Mouse (Mus musculus) thymus, postnatal 4 days (tissue): ENCODE measurements at regions not wholly inside any gene's neighbourhood (a gene's known extent, or its start where the extent isn't known, plus 50 kb on each side); places are given as distances from the start of the nearest gene placed in this dataset.
A peak's percentile ranks its signal among the peaks of the same experiment; 100 is the strongest.

Experiments
- DNase-seq: peaks from one replicate; pipeline ENCODE4 v3.0.0; 2021

DNA sequence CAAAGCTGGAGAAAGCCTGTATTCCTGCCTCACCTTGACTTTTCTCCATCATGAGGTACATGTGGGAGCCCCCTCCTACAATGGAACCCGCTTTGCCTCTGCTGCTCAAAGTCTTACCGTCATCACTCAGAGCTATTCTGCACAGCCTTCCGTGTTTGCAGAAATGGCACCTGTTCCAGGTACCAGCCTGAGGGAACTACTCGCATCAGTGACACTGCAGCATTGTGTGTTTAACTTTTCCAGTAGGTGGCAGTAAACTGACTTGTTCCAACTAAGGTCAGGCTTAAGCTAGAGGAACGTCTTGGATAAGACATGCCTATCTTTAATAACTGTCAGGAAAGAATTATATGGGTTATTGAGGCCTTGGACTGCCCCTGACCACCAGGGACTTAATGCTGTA lies 71.4 kb downstream of the Fam173b start:
- no peak for DNase-seq

DNA sequence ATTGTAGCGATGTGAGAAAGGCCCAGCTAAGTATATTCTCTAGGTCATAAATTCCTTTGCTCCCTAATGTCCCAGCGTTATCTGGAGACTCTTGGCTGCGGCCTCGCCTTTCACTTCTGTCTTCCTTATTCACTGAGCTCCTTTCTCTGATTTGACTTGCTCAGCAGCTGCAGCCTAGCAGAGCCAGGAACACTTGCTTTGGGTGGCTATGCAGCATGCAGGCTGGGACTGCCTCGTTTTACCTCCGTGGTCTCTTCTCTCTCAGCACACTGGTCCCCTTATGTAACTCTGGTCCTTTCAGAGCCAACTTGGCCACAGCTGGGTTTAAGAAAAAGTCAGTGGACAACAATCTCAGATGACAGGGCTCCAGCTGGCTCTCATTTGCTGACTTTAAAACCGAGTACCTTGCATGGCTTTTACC lies 75.1 kb downstream of the Fam173b start:
- no peak for DNase-seq

GRCm38 (mm10) chr15:31693109-31693508 lies 91.5 kb downstream of the Fam173b start:
- no peak for DNase-seq

GRCm38 (mm10) chr15:31694877-31695671 lies 93.4 kb downstream of the Fam173b start:
- DNase-seq: no peak

- DNase-seq: no peak
Observed at GRCm38 (mm10) chr15:31703400-31703799, 101.7 kb downstream of the Fam173b start.

- no peak for DNase-seq
Observed at GRCm38 (mm10) chr15:31707416-31707815, 105.8 kb downstream of the Fam173b start.

DNA sequence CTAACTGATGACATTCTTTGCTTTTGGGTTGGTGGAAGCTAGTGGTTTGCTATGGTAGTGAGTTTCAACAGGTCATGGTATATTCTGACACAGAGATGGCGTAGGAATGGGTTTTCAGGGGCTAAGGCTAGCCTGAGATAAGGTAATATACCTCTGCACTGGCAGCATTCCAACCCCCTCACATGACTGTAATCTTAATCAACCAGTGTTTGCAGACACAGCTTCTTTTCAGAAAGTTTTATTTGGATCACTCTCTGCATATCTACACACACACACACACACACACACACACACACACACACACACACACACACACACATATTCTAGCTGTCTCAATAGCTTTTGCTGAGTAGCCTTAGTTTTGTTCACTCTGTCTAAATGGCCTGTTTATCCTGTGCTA lies 119.4 kb downstream of the Fam173b start:
- DNase-seq: no peak

DNA sequence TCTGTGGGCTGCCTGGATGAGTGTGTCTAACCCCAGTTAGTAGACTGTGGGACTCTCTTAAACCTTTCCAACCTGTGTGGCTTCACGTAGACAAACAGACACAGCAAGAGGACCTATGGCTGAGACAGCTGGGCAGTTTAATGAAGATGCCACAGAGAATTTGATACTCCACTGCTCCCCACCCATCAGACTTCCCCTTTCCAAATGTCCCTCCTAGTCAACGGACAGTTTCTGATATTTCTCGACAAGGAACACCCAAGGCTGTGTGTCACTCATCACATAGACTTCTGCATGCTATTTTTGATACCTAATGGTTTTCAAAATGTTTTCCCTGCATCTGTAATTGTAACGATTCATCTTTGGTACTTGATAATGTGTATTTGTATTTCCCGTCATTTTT lies 120.8 kb downstream of the Fam173b start:
- no peak for DNase-seq

GRCm38 (mm10) chr15:31724252-31724651 lies 122.6 kb downstream of the Fam173b start:
- DNase-seq: no peak

DNA sequence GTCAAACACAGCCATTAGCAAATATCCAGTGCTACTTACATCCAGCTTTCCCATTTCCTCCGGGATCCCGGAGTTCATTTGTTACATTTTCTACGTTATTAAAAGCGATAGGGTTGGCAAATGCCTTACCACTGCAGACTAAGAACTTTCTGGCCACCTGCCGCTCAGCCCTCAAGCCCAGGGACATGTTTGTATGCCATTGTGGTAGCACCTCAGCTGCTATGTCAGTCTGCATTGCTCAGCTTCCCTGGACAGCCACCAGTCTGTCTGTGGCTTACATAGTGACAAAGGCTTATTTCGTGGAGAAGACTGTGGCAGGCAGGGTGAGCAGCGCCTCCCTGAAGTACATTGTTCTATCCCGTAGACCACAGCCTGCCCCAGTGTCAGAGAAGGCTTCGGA lies 127.5 kb downstream of the Fam173b start:
- no peak for DNase-seq

DNA sequence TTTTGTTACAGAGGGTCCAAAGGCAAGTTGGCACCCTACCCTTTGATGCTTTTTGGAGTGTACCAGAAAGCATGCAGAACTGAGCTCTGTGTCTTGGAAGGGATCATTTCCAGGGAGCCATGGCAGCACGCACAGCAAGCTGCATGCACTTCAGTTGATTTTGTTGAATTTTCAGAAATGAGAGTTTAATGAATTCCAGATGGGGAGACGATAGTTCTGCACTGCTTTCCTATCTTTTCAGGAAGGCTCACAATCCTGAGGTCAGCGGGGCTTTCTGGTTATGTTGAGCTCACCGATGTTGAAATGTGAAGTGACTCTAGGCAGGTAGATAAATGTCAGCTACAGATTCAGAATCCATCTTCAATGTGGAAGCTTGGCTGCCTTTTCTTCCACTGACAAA lies 140.0 kb downstream of the Fam173b start:
- DNase-seq: no peak

GRCm38 (mm10) chr15:31744570-31744969 lies 142.9 kb downstream of the Fam173b start:
- DNase-seq: no peak

DNA sequence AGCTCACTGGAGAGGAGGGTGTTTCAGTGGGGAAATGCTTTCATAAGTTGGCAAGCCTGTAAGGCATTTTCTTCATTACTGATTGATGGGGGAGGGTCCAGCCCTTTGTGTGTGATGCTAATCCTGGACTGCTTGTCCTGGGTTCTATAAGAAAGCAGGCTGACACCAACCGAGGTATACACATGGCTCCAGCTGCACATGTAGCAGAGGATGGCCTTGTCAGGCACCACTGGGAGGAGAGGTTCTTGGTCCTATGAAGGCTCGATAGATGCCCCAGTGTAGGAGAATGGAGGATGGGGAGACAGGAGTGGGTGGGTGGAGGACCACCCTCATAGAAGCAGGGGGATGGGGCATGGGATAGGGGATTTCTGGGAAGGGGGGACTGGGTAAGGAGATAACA lies 151.0 kb downstream of the Fam173b start:
- DNase-seq: no peak

GRCm38 (mm10) chr15:31753578-31754281 lies 152.1 kb downstream of the Fam173b start:
- no peak for DNase-seq

DNA sequence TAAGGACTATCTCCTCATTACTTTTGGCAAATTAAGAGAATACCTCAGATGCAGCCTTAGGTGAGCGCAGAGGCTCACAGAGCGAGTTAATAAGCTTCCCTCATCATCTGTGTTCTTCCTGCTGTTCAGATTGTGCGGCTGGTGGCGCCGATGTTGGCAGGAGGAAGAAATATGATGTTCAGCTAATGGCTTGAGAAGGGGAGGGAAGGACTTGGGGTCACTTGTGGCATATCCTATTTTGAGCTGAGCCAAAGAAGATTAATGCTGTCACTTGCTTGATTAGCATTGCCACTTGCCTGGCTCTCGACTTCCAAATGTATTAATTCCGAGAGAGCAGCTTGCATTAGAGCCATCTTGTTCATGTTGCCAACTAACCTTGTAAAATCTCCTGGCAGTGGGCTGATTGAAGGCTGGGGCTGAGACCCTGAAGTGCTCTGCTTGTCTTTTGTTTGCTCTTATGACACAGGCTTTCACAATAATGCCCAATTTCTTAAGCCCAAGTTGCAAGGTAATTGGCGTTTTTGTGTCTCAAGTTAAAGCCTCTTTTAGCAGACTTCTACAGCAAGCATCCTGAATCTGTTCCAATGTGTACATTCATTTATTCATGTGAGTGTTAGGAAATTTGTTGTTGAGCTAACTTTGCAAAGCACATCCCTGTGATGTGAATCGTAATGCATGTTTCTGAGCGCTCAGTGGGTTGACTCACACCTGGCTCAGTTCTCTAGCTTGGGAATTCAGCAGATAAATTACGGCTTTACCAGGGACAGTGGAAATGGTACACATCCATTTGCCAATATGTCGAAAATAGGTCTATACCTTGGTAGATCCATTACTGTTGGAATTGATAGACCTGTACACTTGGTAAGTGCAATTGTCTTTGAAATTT lies 167.6 kb downstream of the Fam173b start:
- DNase-seq: no peak

- no peak for DNase-seq
Observed at GRCm38 (mm10) chr15:31783081-31783480, 181.4 kb downstream of the Fam173b start.

- DNase-seq: no peak
Observed at GRCm38 (mm10) chr15:31785022-31785421, 183.4 kb downstream of the Fam173b start.

- no peak for DNase-seq
Observed at GRCm38 (mm10) chr15:31798863-31799262, 197.2 kb downstream of the Fam173b start.

DNA sequence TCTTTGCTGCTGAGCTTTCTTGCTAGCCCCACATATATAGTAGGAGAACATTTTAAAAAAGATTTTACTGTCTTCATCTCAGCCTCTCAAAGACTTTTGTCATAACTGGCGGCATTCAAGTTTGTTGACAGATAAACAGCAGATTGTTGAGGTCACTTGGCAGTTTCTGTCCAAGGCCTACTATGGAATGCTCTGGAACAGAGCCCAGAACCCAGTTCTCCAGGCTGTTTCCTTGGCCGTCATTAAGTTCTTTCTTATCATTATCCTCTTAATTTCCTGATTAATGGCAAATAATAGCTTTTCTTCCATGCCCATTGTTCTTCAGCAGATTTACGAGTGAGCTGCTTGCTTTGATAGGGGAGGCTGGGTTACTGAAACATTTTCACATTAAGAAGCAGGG lies 203.9 kb downstream of the Fam173b start:
- no peak for DNase-seq

GRCm38 (mm10) chr15:31815551-31815950 lies 213.9 kb downstream of the Fam173b start:
- no peak for DNase-seq

DNA sequence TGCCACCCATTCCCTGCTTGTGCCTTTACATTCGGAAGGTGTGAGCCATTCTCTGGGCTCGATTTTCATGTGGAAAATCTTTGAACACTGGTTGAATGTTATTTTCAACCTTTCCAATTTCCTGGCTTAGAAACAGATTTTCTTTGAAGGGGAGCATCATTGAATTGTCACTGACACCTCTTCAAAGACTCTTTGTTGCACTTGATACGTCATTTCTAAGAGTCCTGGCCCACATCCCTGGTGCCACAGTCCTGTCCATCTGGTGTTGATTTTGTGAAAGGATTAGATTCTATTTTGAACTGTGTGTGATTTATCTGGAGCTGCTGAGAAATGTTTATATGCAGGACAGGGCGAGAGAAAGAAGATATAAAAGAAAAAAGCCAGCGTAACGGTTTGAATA lies 217.6 kb downstream of the Fam173b start:
- DNase-seq: no peak

DNA sequence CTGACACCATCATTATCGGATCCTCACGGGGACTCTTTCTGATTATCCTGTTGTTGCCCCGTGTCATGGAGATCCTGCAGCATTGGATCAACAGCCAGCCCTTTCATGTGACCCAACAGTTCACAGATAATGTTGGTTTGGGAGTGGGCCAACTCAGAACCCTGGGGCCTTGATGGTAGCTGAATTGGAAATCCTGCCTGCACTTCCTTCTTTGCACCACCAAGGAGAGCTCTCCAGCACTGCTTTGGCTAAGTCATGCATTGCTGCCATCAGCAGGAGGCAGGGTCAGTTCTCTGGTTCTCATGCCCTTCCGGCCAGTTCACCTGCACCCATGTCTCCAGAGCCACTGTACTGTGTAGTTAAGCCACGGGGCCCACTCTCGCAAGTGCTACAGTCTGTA lies 225.6 kb downstream of the Fam173b start:
- peak; percentile 6 for DNase-seq

- DNase-seq: no peak
Observed at GRCm38 (mm10) chr15:31841519-31841918, 239.9 kb downstream of the Fam173b start.
